Mouse (Mus musculus): Measurements from ENCODE around the gene Cers3. TPM values are rescaled to one million over a fixed set of nuclear protein-coding genes. Genes with fewer than 3 reads are reported as not detected.

Gene Cers3
- polyA plus RNA-seq, 1 experiment from 2014 or later = 3.2 TPM

DNA sequence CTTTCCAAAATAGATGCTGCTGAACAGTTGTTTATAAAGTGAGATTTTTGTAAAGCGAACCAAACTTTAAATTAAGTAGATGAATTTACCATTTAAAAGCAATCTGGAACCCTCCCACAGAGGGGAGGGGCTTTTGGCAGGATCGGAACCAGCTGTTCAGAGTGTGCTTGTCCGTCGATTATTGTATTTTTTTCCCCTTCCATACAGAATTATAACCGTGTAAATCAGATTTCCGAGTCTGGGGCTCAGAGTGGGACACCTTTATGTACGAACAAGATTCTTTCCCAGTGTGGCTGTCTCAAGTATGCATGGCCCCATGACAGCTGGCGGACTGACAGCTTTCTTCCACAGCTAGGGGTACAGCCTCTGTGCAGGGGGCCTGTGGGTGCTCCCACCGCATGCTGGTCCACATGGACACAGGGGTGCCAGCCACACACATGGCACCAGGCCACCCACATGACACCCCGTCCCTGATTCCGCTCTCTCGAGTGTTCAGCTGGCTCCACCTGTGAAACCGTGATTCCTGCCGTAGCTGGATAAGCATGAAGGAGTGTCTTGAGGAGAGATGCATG, 128.7 kb downstream of the Cers3 start:
- H3K4me2 ChIP-seq (replicated peaks) = no peak overlapping the region; the same call in 1 of the 2 replicates
- H3K36me3 ChIP-seq = no peaks in the 10 kb centered on the region
- 65% methylated on average over 14 of the region's 14 CpGs for WGBS
- H3K27ac ChIP-seq = peak overlapping the region; percentile 46
- no peak overlapping the region for H3K9ac ChIP-seq
- H3K4me3 ChIP-seq = no peak overlapping the region
- no peaks in the 10 kb centered on the region for H3K27me3 ChIP-seq
- H3K4me1 ChIP-seq = peaks cover 30% of the 10 kb centered on the region
- H3K9me3 ChIP-seq = no peaks in the 10 kb centered on the region
- no peak for ATAC-seq (ENCODE audit: insufficient number of reproducible peaks, insufficient read depth, low FRiP score, low TSS enrichment)

DNA sequence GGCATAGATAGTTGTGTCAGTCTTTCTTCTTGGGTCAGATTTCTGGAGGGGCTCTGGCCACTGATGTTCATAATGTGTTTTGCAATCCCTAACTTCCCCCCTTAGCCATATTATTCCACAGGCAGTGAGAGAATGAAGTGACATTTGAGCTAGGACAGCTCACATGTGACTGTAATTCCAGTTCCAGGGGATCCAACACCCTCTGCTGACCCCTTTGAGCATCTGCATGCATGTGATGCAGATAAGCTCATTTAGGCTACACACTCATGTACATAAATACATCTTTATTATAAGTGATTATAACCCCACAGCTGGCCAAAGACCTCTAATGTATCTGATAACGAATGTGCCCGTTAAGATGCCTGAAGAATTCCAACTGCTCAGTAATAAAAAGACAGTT, 129.9 kb downstream of the Cers3 start:
- peaks cover 21% of the 10 kb centered on the region; the same call in 1 of the 2 replicates for H3K4me1 ChIP-seq
- no peak overlapping the region for H3K27ac ChIP-seq
- no peak overlapping the region for H3K4me3 ChIP-seq
- 79% methylated on average over 2 of the region's 2 CpGs for WGBS
- no peaks in the 10 kb centered on the region for H3K36me3 ChIP-seq
- no peak for ATAC-seq (ENCODE audit: insufficient number of reproducible peaks, insufficient read depth, low FRiP score, low TSS enrichment)
- no peak overlapping the region for H3K9ac ChIP-seq
- H3K9me3 ChIP-seq = no peaks in the 10 kb centered on the region
- H3K27me3 ChIP-seq = no peaks in the 10 kb centered on the region
- no peak overlapping the region for H3K4me2 ChIP-seq (replicated peaks)

Other genes with a start within 250 kb of the Cers3 start
- gene Asb7, start 53.9 kb upstream of the Cers3 start, polyA plus RNA-seq (2016; fragmentation: Nextera tagmentation; extraction: Ambion mirVana) = 18.7 and 18.8 TPM in 2 replicates
- 26.9 and 27.8 TPM in 2 replicates for gene Lins1, start 53.6 kb upstream of the Cers3 start, polyA plus RNA-seq (2016; fragmentation: Nextera tagmentation; extraction: Ambion mirVana)
- gene Adamts17, start 96.2 kb downstream of the Cers3 start, polyA plus RNA-seq (2016; fragmentation: Nextera tagmentation; extraction: Ambion mirVana) = 13.8 and 17.9 TPM in 2 replicates

Data from embryonic facial prominence, embryonic 12.5 days (tissue).